Mouse (Mus musculus): Measurements from ENCODE around the gene Use1. TPM values are rescaled to one million over a fixed set of nuclear protein-coding genes. Genes with fewer than 3 reads are reported as not detected.

Gene Use1
- polyA plus RNA-seq, 1 experiment from 2014 or later = 83.2 TPM

DNA sequence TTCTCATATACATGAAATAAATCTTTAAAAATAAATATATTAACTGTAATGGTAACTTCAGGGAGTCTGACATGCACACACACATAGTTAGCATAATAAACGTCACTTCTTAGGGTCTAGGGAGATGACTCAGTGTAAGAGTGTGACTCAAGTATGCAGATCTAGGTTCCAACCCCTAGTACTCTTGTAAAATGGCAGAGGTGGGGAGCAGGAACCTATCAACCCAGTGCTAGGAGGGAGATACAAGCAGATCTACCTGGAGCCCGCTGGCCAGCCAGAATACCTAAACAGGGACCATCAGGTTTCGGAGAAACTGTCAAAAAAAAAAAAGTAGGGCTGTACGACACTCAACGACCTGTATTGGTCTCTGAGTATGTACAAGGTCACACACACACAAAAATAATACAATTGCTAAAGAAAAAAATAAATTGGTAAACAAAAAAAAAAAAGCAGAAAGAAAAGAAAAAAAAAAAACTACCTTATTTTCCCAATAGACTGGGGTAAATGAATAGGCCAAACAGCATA, 4.1 kb downstream of the Use1 start:
- 19% methylated on average over 5 of the region's 5 CpGs for WGBS
- no peak overlapping the region for H3K27ac ChIP-seq (ENCODE audit: low read depth)
- 0 out of 2 replicates have a peak, but pooled peaks cover 4% of the 10 kb centered on the region for H3K4me1 ChIP-seq (ENCODE audit: insufficient read depth)
- no peaks in the 10 kb centered on the region for H3K9me3 ChIP-seq (ENCODE audit: low read depth, low read length)
- TF ChIP-seq CTCF (IDR thresholded peaks at IDR 0.05; ENCODE audit: low read depth) = no peak
- no peak for DNase-seq
- no peaks in the 10 kb centered on the region for H3K27me3 ChIP-seq (ENCODE audit: insufficient read depth, low read length)
- peak overlapping the region; percentile 63 for H3K4me3 ChIP-seq (ENCODE audit: low read depth, low read length)
- ATAC-seq (ENCODE audit: insufficient read depth) = no peak
- peaks cover 51% of the 10 kb centered on the region for H3K36me3 ChIP-seq (ENCODE audit: insufficient read depth)
- H3K9ac ChIP-seq = peak overlapping the region; percentile 39; the same call in 1 of the 2 replicates
- H3K4me2 ChIP-seq = peak overlapping the region; percentile 62

- H3K9ac ChIP-seq = peak within 1 kb of the TSS; percentile 39; the same call in 1 of the 2 replicates
- peak within 1 kb of the TSS; percentile 62 for H3K4me2 ChIP-seq
- H3K27me3 ChIP-seq (ENCODE audit: insufficient read depth, low read length) = no peaks in the 10 kb centered on the region
- peaks cover 51% of the 10 kb centered on the region for H3K36me3 ChIP-seq (ENCODE audit: insufficient read depth)
- H3K27ac ChIP-seq (ENCODE audit: low read depth) = peak within 1 kb of the TSS; percentile 60
- DNase-seq (peak; percentile 99), ATAC-seq (ENCODE audit: insufficient read depth) (peak; percentile 86)
- peaks cover 9% of the 10 kb centered on the region for H3K4me1 ChIP-seq (ENCODE audit: insufficient read depth)
- no peaks in the 10 kb centered on the region for H3K9me3 ChIP-seq (ENCODE audit: low read depth, low read length)
- peak; percentile 81 for TF ChIP-seq CTCF (IDR thresholded peaks at IDR 0.05; ENCODE audit: low read depth)
- peak within 1 kb of the TSS; percentile 63 for H3K4me3 ChIP-seq (ENCODE audit: low read depth, low read length)
- WGBS = 1% methylated on average over 66 of the region's 68 CpGs
Observed at GRCm38 (mm10) chr8:71371236-71371848, 4.7 kb downstream of the Use1 start, which contains the start of gene Ocel1. TSS of gene Ocel1 (plus strand) at chr8:71371298.

- peak; percentile 9; the same call in 1 of the 2 replicates for TF ChIP-seq CTCF (IDR thresholded peaks at IDR 0.05; ENCODE audit: low read depth)
- H3K4me1 ChIP-seq (ENCODE audit: insufficient read depth) = peaks cover 14% of the 10 kb centered on the region
- H3K4me3 ChIP-seq (ENCODE audit: low read depth, low read length) = no peak overlapping the region
- no peaks in the 10 kb centered on the region for H3K27me3 ChIP-seq (ENCODE audit: insufficient read depth, low read length)
- WGBS = 82% methylated on average over 12 of the region's 12 CpGs
- H3K9ac ChIP-seq = no peak overlapping the region
- H3K27ac ChIP-seq (ENCODE audit: low read depth) = no peak overlapping the region
- H3K36me3 ChIP-seq (ENCODE audit: insufficient read depth) = peaks cover 58% of the 10 kb centered on the region
- no peak for DNase-seq
- no peak overlapping the region for H3K4me2 ChIP-seq
- H3K9me3 ChIP-seq (ENCODE audit: low read depth, low read length) = no peaks in the 10 kb centered on the region
- no peak for ATAC-seq (ENCODE audit: insufficient read depth)
Observed at GRCm38 (mm10) chr8:71372427-71372826, 5.8 kb downstream of the Use1 start.

DNA sequence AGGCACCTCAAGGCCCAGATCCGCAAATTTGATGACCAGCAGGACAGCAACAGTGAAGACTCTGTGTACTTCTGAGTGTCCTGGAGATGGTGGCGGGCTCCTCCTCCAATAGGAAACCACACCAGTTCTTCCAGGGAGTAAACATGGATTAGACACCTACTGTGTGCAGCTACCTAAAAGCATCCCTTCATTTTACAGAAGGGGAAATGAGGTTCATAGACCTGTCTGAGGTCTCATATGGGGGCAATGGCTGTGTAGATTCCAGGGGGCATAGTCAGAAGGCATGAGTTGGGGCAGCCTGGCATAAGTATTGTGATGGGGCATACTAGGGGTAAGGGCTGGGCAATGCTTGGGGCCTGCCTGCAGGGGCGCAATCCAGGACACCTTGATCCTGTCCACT, 6.4 kb downstream of the Use1 start:
- ATAC-seq (ENCODE audit: insufficient read depth) = no peak
- peaks cover 63% of the 10 kb centered on the region for H3K36me3 ChIP-seq (ENCODE audit: insufficient read depth)
- H3K9me3 ChIP-seq (ENCODE audit: low read depth, low read length) = no peaks in the 10 kb centered on the region
- 93% methylated on average over 3 of the region's 3 CpGs for WGBS
- H3K9ac ChIP-seq = no peak overlapping the region
- TF ChIP-seq CTCF (IDR thresholded peaks at IDR 0.05; ENCODE audit: low read depth) = 0 out of 2 replicates have a peak, but pooled peaks have one; percentile 12
- no peaks in the 10 kb centered on the region for H3K27me3 ChIP-seq (ENCODE audit: insufficient read depth, low read length)
- H3K27ac ChIP-seq (ENCODE audit: low read depth) = no peak overlapping the region
- H3K4me2 ChIP-seq = no peak overlapping the region
- H3K4me1 ChIP-seq (ENCODE audit: insufficient read depth) = peaks cover 12% of the 10 kb centered on the region
- no peak for DNase-seq
- no peak overlapping the region for H3K4me3 ChIP-seq (ENCODE audit: low read depth, low read length)

DNA sequence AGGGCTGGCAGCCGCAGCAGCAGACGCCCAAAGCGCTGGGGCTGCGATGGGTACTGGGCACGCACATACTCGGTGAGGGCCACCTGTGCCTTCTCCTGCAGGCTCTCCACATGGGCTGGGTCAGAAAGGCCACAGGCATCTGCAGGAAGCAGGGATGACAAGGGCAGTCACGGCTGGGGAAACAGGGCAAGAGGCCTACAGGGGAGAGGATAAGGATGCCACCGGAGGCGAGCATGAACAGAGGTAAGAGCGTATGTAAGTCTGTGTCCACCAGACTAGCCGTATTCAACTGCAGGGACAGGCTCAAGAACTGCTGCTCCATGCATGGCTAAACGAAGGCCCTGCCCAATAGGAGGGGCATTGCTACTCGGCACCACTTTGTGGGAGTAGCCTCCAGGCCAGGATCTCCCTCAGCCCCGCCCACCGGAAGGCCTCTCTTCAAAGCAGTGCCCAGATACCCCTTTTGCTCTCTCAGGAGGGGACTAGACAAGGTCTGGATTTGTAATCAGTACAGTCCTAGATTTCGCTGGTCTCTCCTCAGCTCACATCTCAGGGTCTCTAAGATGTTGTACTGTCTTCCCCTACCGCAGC, 8.1 kb downstream of the Use1 start:
- ATAC-seq (ENCODE audit: insufficient read depth) = no peak
- Histone ChIP-seq H3K9ac (no peak overlapping the region), H3K36me3 (ENCODE audit: insufficient read depth) (peaks cover 56% of the 10 kb centered on the region), H3K27ac (ENCODE audit: low read depth) (no peak overlapping the region), H3K4me1 (ENCODE audit: insufficient read depth) (peaks cover 15% of the 10 kb centered on the region), H3K9me3 (ENCODE audit: low read depth, low read length) (no peaks in the 10 kb centered on the region), H3K4me2 (no peak overlapping the region), H3K4me3 (ENCODE audit: low read depth, low read length) (no peak overlapping the region), H3K27me3 (ENCODE audit: insufficient read depth, low read length) (no peaks in the 10 kb centered on the region)
- TF ChIP-seq CTCF (IDR thresholded peaks at IDR 0.05; ENCODE audit: low read depth) = no peak
- WGBS = 82% methylated on average over 17 of the region's 17 CpGs
- DNase-seq = peak; percentile 32

DNA sequence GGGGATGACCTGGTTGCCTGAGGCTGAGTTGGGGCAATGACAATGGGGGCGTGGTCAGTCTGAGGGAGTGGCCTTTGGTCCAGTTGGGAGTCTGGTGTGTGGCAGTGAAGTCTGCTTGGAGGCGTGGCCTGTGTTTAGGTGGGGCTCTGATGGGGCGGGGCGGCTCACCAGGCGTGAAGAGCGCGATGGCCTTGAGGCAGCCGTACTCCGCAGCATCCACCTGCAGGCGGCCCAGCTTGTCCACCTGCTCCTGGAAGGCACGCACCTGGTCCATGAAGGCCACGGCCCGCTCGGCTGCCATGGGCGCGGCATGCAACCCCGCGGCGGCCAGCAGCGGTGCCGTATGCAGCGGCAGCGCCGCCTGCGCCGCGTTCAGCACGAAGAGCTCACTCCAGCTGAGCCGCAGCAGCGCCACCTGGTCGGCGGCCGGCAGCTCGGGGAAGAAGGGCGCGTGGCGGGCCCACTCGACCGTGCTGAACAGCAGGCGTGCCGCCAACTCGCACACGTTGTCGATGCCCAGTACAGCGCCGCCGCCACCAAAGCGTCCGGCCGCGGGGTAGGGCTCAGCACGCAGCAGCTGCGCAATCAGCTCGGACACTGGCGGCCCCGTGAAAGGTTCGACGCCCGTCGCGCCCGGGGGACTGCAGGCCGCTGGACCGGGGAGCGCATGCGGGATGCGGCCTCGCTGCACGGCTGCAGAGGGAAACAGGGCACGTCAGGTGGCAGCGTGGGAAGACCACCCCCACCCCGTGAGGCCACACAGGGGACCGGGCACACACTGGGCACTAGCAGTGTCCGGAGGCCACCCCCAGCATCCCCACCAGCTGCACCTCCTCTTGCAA, 9.2 kb downstream of the Use1 start:
- ATAC-seq (ENCODE audit: insufficient read depth) = no peak
- peaks cover 18% of the 10 kb centered on the region for H3K4me1 ChIP-seq (ENCODE audit: insufficient read depth)
- 14% methylated on average over 73 of the region's 74 CpGs for WGBS

More for the DNA sequence above, 9.2 kb downstream of the Use1 start:
- H3K36me3 ChIP-seq (ENCODE audit: insufficient read depth) = peaks cover 53% of the 10 kb centered on the region
- H3K9ac ChIP-seq = no peak overlapping the region; the same call in 1 of the 2 replicates
- H3K9me3 ChIP-seq (ENCODE audit: low read depth, low read length) = no peaks in the 10 kb centered on the region
- peak overlapping the region; percentile 18; the same call in 1 of the 2 replicates for H3K27ac ChIP-seq (ENCODE audit: low read depth)
- no peaks in the 10 kb centered on the region for H3K27me3 ChIP-seq (ENCODE audit: insufficient read depth, low read length)
- H3K4me3 ChIP-seq (ENCODE audit: low read depth, low read length) = peak overlapping the region; percentile 16
- TF ChIP-seq CTCF (IDR thresholded peaks at IDR 0.05; ENCODE audit: low read depth) = peak; percentile 25; the same call in 1 of the 2 replicates
- peak; percentile 77 for DNase-seq
- H3K4me2 ChIP-seq = peak overlapping the region; percentile 57
